Comparison of ENCODE assay signal across 30 mouse cellular contexts in genomic region chr12:21228650-21229049, GRCm38 (mm10). TPM values are rescaled to one million over a fixed set of nuclear protein-coding genes. Genes with fewer than 3 reads are reported as not detected.
DNase-seq lines count a peak whose midpoint lies in the region; ATAC-seq and TF ChIP-seq lines count a peak whose summit lies in the region.
"Had no signal": no experiment of that assay in that cellular context is flagged by ENCODE, and none has a peak within 500 bp of the region (broad histone marks: within the 10 kb centered on the region; RNA-seq: fewer than 3 reads in every experiment).

No protein-coding gene starts in this region.

- peaks cover 2% of the 10 kb centered on the region; the same call in 1 of the 2 replicates for H3K36me3 ChIP-seq in liver, embryonic 11.5 days (ENCODE audit: control insufficient read depth, insufficient read depth, low read length)
- 0 out of 2 replicates have a peak, but pooled peaks cover 3% of the 10 kb centered on the region for H3K36me3 ChIP-seq in liver, postnatal 0 days (replicated peaks; ENCODE audit: insufficient read depth, low read length)
- peaks cover 0 to 4% of the 10 kb centered on the region in 2 experiments; a peak in 2 of 4 replicates for H3K36me3 ChIP-seq in MEL (ENCODE audit: control insufficient read depth in 1 of 2, insufficient read depth in 2 of 2, low read length in 2 of 2)

- H3K27me3 ChIP-seq in liver, embryonic 11.5 days (replicated peaks; ENCODE audit: control insufficient read depth, insufficient read depth, low read length), result no peaks in the 10 kb centered on the region
- no peaks in the 10 kb centered on the region for H3K27me3 ChIP-seq in liver, postnatal 0 days (ENCODE audit: insufficient read depth, low read length)
- H3K27me3 ChIP-seq in MEL (ENCODE audit: control insufficient read depth in 1 of 2, insufficient read depth in 2 of 2, low read length in 2 of 2), result no peaks in the 10 kb centered on the region
- H3K27me3 ChIP-seq: embryonic facial prominence, embryonic 15.5 days; forebrain, embryonic 12.5 days; kidney, embryonic 15.5 days; limb, embryonic 15.5 days; midbrain, embryonic 12.5 days; neural tube, embryonic 12.5 days had no signal

- no peak for TF ChIP-seq POLR2A in MEL (IDR thresholded peaks at IDR 0.05; ENCODE audit: control insufficient read depth in 1 of 2, insufficient read depth in 1 of 2, low read depth in 1 of 2, low read length in 2 of 2, poor library complexity in 1 of 2)

- no peak overlapping the region for H3K9ac ChIP-seq in liver, embryonic 11.5 days (ENCODE audit: low read depth, low read length)
- no peak overlapping the region for H3K9ac ChIP-seq in liver, postnatal 0 days (replicated peaks)
- no peak overlapping the region for H3K9ac ChIP-seq in MEL (ENCODE audit: control insufficient read depth, low read depth, low read length, poor library complexity, severe bottlenecking)
- H3K9ac ChIP-seq: embryonic facial prominence, embryonic 15.5 days; forebrain, embryonic 12.5 days; kidney, embryonic 15.5 days; limb, embryonic 15.5 days; lung, embryonic 14.5 days; midbrain, embryonic 12.5 days; neural tube, embryonic 12.5 days had no signal

- no peak overlapping the region for H3K4me3 ChIP-seq in liver, embryonic 11.5 days (ENCODE audit: low read depth, low read length)
- no peak overlapping the region for H3K4me3 ChIP-seq in liver, postnatal 0 days (ENCODE audit: low read depth, low read length)
- no peak overlapping the region for H3K4me3 ChIP-seq in MEL (ENCODE audit: control insufficient read depth in 1 of 2, insufficient read depth in 1 of 2, low read depth in 2 of 2, low read length in 2 of 2)
- H3K4me3 ChIP-seq: embryonic facial prominence, embryonic 10.5 days; embryonic facial prominence, embryonic 15.5 days; forebrain, embryonic 12.5 days; kidney, embryonic 15.5 days; limb, embryonic 10.5 days; limb, embryonic 15.5 days; midbrain, embryonic 12.5 days; myocyte; neural tube, embryonic 12.5 days had no signal

- ATAC-seq in liver, embryonic 11.5 days (replicated peaks; ENCODE audit: low FRiP score), result peak; percentile 52; the same call in 1 of the 2 replicates
- ATAC-seq in liver, postnatal 0 days, result no peak
- peak; percentile 6 for ATAC-seq in common myeloid progenitor, adult 5-6 weeks (replicated peaks; ENCODE audit: low read depth, poor library complexity, severe bottlenecking)
- peak; percentile 38; the same call in 1 of the 2 replicates for ATAC-seq in megakaryocyte, adult 5-6 weeks (ENCODE audit: poor library complexity, severe bottlenecking)
- ATAC-seq in activated CD4-positive, CD25-positive, alpha-beta regulatory T cell, adult 4 months, result no peak
- ATAC-seq: CD4-positive, CD25-positive, alpha-beta regulatory T cell, adult 4 months had no signal

- peaks cover 34% of the 10 kb centered on the region for H3K4me1 ChIP-seq in liver, embryonic 11.5 days (replicated peaks; ENCODE audit: control insufficient read depth, insufficient read depth, low read length)
- H3K4me1 ChIP-seq in liver, postnatal 0 days (ENCODE audit: insufficient read depth), result peaks cover 12% of the 10 kb centered on the region
- peaks cover 2 to 26% of the 10 kb centered on the region in 2 experiments; a peak in 3 of 4 replicates for H3K4me1 ChIP-seq in MEL (ENCODE audit: control insufficient read depth in 1 of 2, insufficient read depth in 2 of 2, low read length in 2 of 2)
- H3K4me1 ChIP-seq: limb, embryonic 10.5 days; neural tube, embryonic 12.5 days had no signal

- no peak for TF ChIP-seq EP300 in liver, postnatal 0 days (IDR thresholded peaks at IDR 0.05; ENCODE audit: low read depth)
- peak; percentile 78 to 80 for TF ChIP-seq EP300 in MEL (IDR thresholded peaks at IDR 0.05; ENCODE audit: low read depth in 1 of 2, low read length in 2 of 2)

- TF ChIP-seq RAD21 in MEL (IDR thresholded peaks at IDR 0.05; ENCODE audit: low read depth, low read length), result no peak

- H3K9me3 ChIP-seq in liver, embryonic 11.5 days (ENCODE audit: control insufficient read depth, low read length), result no peaks in the 10 kb centered on the region
- no peaks in the 10 kb centered on the region for H3K9me3 ChIP-seq in liver, postnatal 0 days (ENCODE audit: low read length)
- no peaks in the 10 kb centered on the region for H3K9me3 ChIP-seq in MEL (replicated peaks; ENCODE audit: insufficient read depth, low read length)
- H3K9me3 ChIP-seq: embryonic facial prominence, embryonic 10.5 days; embryonic facial prominence, embryonic 15.5 days; forebrain, embryonic 12.5 days; kidney, embryonic 15.5 days; limb, embryonic 10.5 days; limb, embryonic 15.5 days; midbrain, embryonic 12.5 days; neural tube, embryonic 12.5 days had no signal

- no peak for DNase-seq in liver, embryonic 11.5 days (ENCODE audit: low spot score)
- DNase-seq in liver, postnatal 0 days, result no peak
- DNase-seq in MEL (ENCODE audit: low read depth, low spot score), result peak; percentile 82
- DNase-seq in right cerebral cortex, postnatal 25 days, result no peak
- no peak for DNase-seq in gastrocnemius, adult 18-20 months (ENCODE audit: low spot score)
- DNase-seq: adrenal gland, postnatal 14 days; cerebellum, adult 18-20 months; cerebellum, postnatal 10 days; gastrocnemius, postnatal 25 days; heart, adult 18-20 months; heart, postnatal 4 days; kidney, adult 18-20 months; kidney, postnatal 36 days; thymus, postnatal 4 days had no signal

- 50% methylated on average over 4 of the region's 4 CpGs for WGBS in liver, embryonic 11.5 days
- 39% methylated on average over 4 of the region's 4 CpGs for WGBS in liver, postnatal 0 days (ENCODE audit: insufficient replicate concordance)

- H3K4me2 ChIP-seq in liver, embryonic 11.5 days, result no peak overlapping the region
- no peak overlapping the region for H3K4me2 ChIP-seq in liver, postnatal 0 days (ENCODE audit: low read depth, low read length)
- H3K4me2 ChIP-seq: embryonic facial prominence, embryonic 15.5 days; forebrain, embryonic 12.5 days; heart, embryonic 11.5 days; kidney, embryonic 15.5 days; limb, embryonic 15.5 days; lung, embryonic 14.5 days; midbrain, embryonic 12.5 days; neural tube, embryonic 12.5 days had no signal

- H3K27ac ChIP-seq in liver, embryonic 11.5 days (ENCODE audit: low read depth, low read length), result peak overlapping the region; percentile 44; the same call in 1 of the 2 replicates
- no peak overlapping the region for H3K27ac ChIP-seq in liver, postnatal 0 days (ENCODE audit: low read depth)
- peak overlapping the region; percentile 87 for H3K27ac ChIP-seq in MEL (ENCODE audit: control insufficient read depth, low read depth, low read length)
- H3K27ac ChIP-seq: embryonic facial prominence, embryonic 10.5 days; embryonic facial prominence, embryonic 15.5 days; forebrain, embryonic 12.5 days; kidney, embryonic 15.5 days; limb, embryonic 10.5 days; limb, embryonic 15.5 days; macrophage; neural tube, embryonic 12.5 days had no signal

- H3K79me2 ChIP-seq in MEL (ENCODE audit: control insufficient read depth, insufficient read depth, low read length, poor library complexity), result no peaks in the 10 kb centered on the region

- TF ChIP-seq CTCF in liver, postnatal 0 days (IDR thresholded peaks at IDR 0.05; ENCODE audit: low read depth), result no peak
- TF ChIP-seq CTCF in MEL (IDR thresholded peaks at IDR 0.05 in 2 of 3, conservative IDR thresholded peaks at IDR 0.05 in 1 of 3; ENCODE audit: control insufficient read depth in 1 of 3, insufficient read depth in 1 of 3, low read depth in 2 of 3, low read length in 3 of 3, poor library complexity in 1 of 3, severe bottlenecking in 1 of 3), result no peak

TF ChIP-seq in MEL, 35 proteins besides CTCF, POLR2A, EP300 and RAD21 (continues in another document):
- TF ChIP-seq SIN3A (IDR thresholded peaks at IDR 0.05; ENCODE audit: low read length) (peak; percentile 65; the same call in 1 of the 2 replicates), MYB (IDR thresholded peaks at IDR 0.05; ENCODE audit: low read depth, low read length) (no peak), MAX (IDR thresholded peaks at IDR 0.05; ENCODE audit: low read length) (no peak), ZC3H11A (IDR thresholded peaks at IDR 0.05; ENCODE audit: low read depth, low read length) (no peak), CHD1 (IDR thresholded peaks at IDR 0.05; ENCODE audit: low read depth, low read length) (no peak), GABPA (IDR thresholded peaks at IDR 0.05; ENCODE audit: low read depth, low read length) (no peak), POLR2AphosphoS5 (IDR thresholded peaks at IDR 0.05; ENCODE audit: borderline replicate concordance, low read depth, low read length) (no peak), POLR2AphosphoS2 (IDR thresholded peaks at IDR 0.05; ENCODE audit: low read length) (no peak), CHD2 (IDR thresholded peaks at IDR 0.05; ENCODE audit: low read length) (no peak), TBP (IDR thresholded peaks at IDR 0.05; ENCODE audit: low read depth, low read length) (no peak), UBTF (IDR thresholded peaks at IDR 0.05; ENCODE audit: borderline replicate concordance, insufficient read depth, low read depth, low read length) (no peak), NRF1 (IDR thresholded peaks at IDR 0.05; ENCODE audit: insufficient read depth, low read depth, low read length, poor library complexity, severe bottlenecking) (no peak)

RNA-seq across cellular contexts. Expression of gene Cpsf3, which starts 56.5 kb away (rescaled TPM):
- polyA plus RNA-seq in liver, embryonic 11.5 days (2014; fragmentation: Nextera tagmentation; extraction: Ambion mirVana), result 110 and 117 TPM in 2 replicates
- 30.3 and 33.1 TPM in 2 replicates for polyA plus RNA-seq in liver, postnatal 0 days (2015; fragmentation: Nextera tagmentation; extraction: Ambion mirVana)
- 39.8 and 44.2 TPM in 2 replicates for total RNA-seq in MEL (2012; rRNA removed)
- polyA plus RNA-seq in MEL (2012; ENCODE audit: insufficient read depth in 1 of 2, insufficient read length in 2 of 2, low read depth in 1 of 2, low replicate concordance in 2 of 2, missing spikeins in 1 of 2), result 10 to 100 TPM in 1 of 2 experiments, not detected in 1; 58.2 TPM
- 78.3 and 91.3 TPM in 2 replicates for total RNA-seq in common myeloid progenitor, adult 5-6 weeks (2017)
- 111 and 130 TPM in 2 replicates for total RNA-seq in megakaryocyte, adult 5-6 weeks (2015)
- 68.0 and 82.5 TPM in 2 replicates for total RNA-seq in megakaryocyte, adult 5-6 weeks (2017)
- polyA plus RNA-seq in activated CD4-positive, CD25-positive, alpha-beta regulatory T cell, adult 4 months (2017; shearing (Covaris generic)), result 100 to 1,000 TPM; 119 to 123 TPM
- 10 to 100 TPM; 16.5 to 18.6 TPM for total RNA-seq in gastrocnemius, adult 18-20 months (2021)

RNA-seq across cellular contexts. Expression of gene Itgb1bp1, which starts 57.4 kb away (rescaled TPM):
- polyA plus RNA-seq in liver, embryonic 11.5 days (2014; fragmentation: Nextera tagmentation; extraction: Ambion mirVana), result 42.0 and 42.8 TPM in 2 replicates
- polyA plus RNA-seq in liver, postnatal 0 days (2015; fragmentation: Nextera tagmentation; extraction: Ambion mirVana), result 18.9 and 19.5 TPM in 2 replicates
- 22.0 and 22.7 TPM in 2 replicates for total RNA-seq in MEL (2012; rRNA removed)
- 10 to 100 TPM in 1 of 2 experiments, not detected in 1; 41.3 TPM for polyA plus RNA-seq in MEL (2012; ENCODE audit: insufficient read depth in 1 of 2, insufficient read length in 2 of 2, low read depth in 1 of 2, low replicate concordance in 2 of 2, missing spikeins in 1 of 2)
- total RNA-seq in common myeloid progenitor, adult 5-6 weeks (2017), result 14.8 and 27.8 TPM in 2 replicates
- 47.5 and 50.9 TPM in 2 replicates for total RNA-seq in megakaryocyte, adult 5-6 weeks (2015)
- total RNA-seq in megakaryocyte, adult 5-6 weeks (2017), result 28.6 and 35.0 TPM in 2 replicates
- 10 to 100 TPM; 81.7 to 94.8 TPM for polyA plus RNA-seq in activated CD4-positive, CD25-positive, alpha-beta regulatory T cell, adult 4 months (2017; shearing (Covaris generic))
- 10 to 100 TPM; 37.8 to 38.8 TPM for total RNA-seq in gastrocnemius, adult 18-20 months (2021)

Comparison
In these comparisons a context has a peak if more than half of its experiments do, and no peak if none do; other contexts are left out.
1. ATAC-seq: peak in liver, embryonic 11.5 days (single experiment), common myeloid progenitor, adult 5-6 weeks (single experiment) and megakaryocyte, adult 5-6 weeks (single experiment); none in liver, postnatal 0 days (single experiment) and activated CD4-positive, CD25-positive, alpha-beta regulatory T cell, adult 4 months (single experiment).